Mouse (Mus musculus) embryonic facial prominence, embryonic 14.5 days (tissue): Measurements from ENCODE around the gene Kif5c. TPM values are rescaled to one million over a fixed set of nuclear protein-coding genes. Genes with fewer than 3 reads are reported as not detected.

ENCODE experiments used
- ATAC-seq: fragments of 200-750 bp; cut with Nextera tagmentation; 2 replicates; pipeline ENCODE4 v1.8.0; 2017; ENCODE audit warnings: low read depth, moderate number of reproducible peaks, moderate TSS enrichment
- DNase-seq: peaks from one replicate; pipeline ENCODE4 v3.0.0-alpha.2; 2015; ENCODE audit warnings: low spot score
- H3K27ac ChIP-seq: fragments of 300-500 bp; sonication (generic); replicated peaks from 2 replicates; pipeline ENCODE4 v1.5.1; 2014; ENCODE audit warnings: low read depth, mild to moderate bottlenecking, low read length, moderate library complexity
- H3K27me3 ChIP-seq: fragments of 300-500 bp; sonication (generic); replicated peaks from 2 replicates; pipeline ENCODE4 v1.6.1; 2014; ENCODE audit warnings: low read length; ENCODE audit not compliant: control insufficient read depth, insufficient read depth
- H3K36me3 ChIP-seq: fragments of 300-500 bp; sonication (generic); 2 replicates; pipeline ENCODE4 v1.6.1; 2014; ENCODE audit warnings: low read length, mixed read lengths; ENCODE audit not compliant: control insufficient read depth, insufficient read depth
- H3K4me1 ChIP-seq: fragments of 300-500 bp; sonication (generic); 2 replicates; pipeline ENCODE4 v1.6.1; 2014; ENCODE audit warnings: antibody characterized with exemption, low read length; ENCODE audit not compliant: control insufficient read depth, insufficient read depth
- H3K4me2 ChIP-seq: fragments of 300-500 bp; sonication (generic); 2 replicates; pipeline ENCODE4 v1.6.1; 2014; ENCODE audit warnings: low read depth, mild to moderate bottlenecking, low read length, moderate library complexity, mixed read lengths
- H3K4me3 ChIP-seq: fragments of 300-500 bp; sonication (generic); 2 replicates; pipeline ENCODE4 v1.5.1; 2014; ENCODE audit warnings: low read depth, mild to moderate bottlenecking, low read length
- H3K9ac ChIP-seq: fragments of 300-500 bp; sonication (generic); 2 replicates; pipeline ENCODE4 v1.6.1; 2014; ENCODE audit warnings: low read depth, mild to moderate bottlenecking, low read length, moderate library complexity, mixed read lengths
- H3K9me3 ChIP-seq: fragments of 300-500 bp; sonication (generic); 2 replicates; pipeline ENCODE4 v1.6.1; 2016; ENCODE audit warnings: low read length; ENCODE audit not compliant: control insufficient read depth
- WGBS: fragments of 180-500 bp; shearing (Covaris S2); extraction: QIAGEN DNeasy Blood & Tissue Kit; methylation state at CpG from one replicate; pipeline ENCODE4 v1.1.7; 2014; 5-methylcytosine and 5-hydroxymethylcytosine counted together
- polyA plus RNA-seq: library from polyadenylated mRNA; unstranded; fragments of >200 nt; fragmentation: Nextera tagmentation; extraction: Ambion mirVana; gene quantifications from 2 replicates; pipeline ENCODE4 v1.2.1, GENCODE M21; 2014

Kif5c gene
- polyA plus RNA-seq, 1 experiment from 2014 or later: 12.1 TPM

- H3K9me3 ChIP-seq: no peaks in the 10 kb centered on the region
- ATAC-seq (no peak), DNase-seq (no peak)
- H3K4me3 ChIP-seq: no peak overlapping the region
- peaks cover 28% of the 10 kb centered on the region for H3K4me1 ChIP-seq
- no peaks in the 10 kb centered on the region for H3K27me3 ChIP-seq
- WGBS: 84% methylated on average over 13 of the region's 13 CpGs
- H3K27ac ChIP-seq: no peak overlapping the region
- H3K36me3 ChIP-seq: no peaks in the 10 kb centered on the region; the same call in 1 of the 2 replicates
- H3K4me2 ChIP-seq: no peak overlapping the region
- no peak overlapping the region for H3K9ac ChIP-seq
Observed at GRCm38 (mm10) chr2:49722983-49723382, 103.9 kb downstream of the Kif5c start.

GRCm38 (mm10) chr2:49726672-49727071, 107.6 kb downstream of the Kif5c start:
- H3K4me1 ChIP-seq: peaks cover 8% of the 10 kb centered on the region; the same call in 1 of the 2 replicates
- DNase-seq (no peak), ATAC-seq (peak; percentile 20)
- no peak overlapping the region for H3K4me2 ChIP-seq
- no peaks in the 10 kb centered on the region; the same call in 1 of the 2 replicates for H3K36me3 ChIP-seq
- no peak overlapping the region for H3K4me3 ChIP-seq
- no peak overlapping the region for H3K9ac ChIP-seq
- H3K27ac ChIP-seq: 0 out of 2 replicates have a peak overlapping the region, but pooled peaks have one; percentile 23
- H3K27me3 ChIP-seq: no peaks in the 10 kb centered on the region
- 69% methylated on average over 11 of the region's 11 CpGs for WGBS
- H3K9me3 ChIP-seq: no peaks in the 10 kb centered on the region

- DNase-seq: peak; percentile 93
- H3K4me3 ChIP-seq: no peak overlapping the region
- peak; percentile 88 for ATAC-seq
- no peaks in the 10 kb centered on the region; the same call in 1 of the 2 replicates for H3K36me3 ChIP-seq
- 8% methylated on average over 7 of the region's 7 CpGs for WGBS
- no peak overlapping the region for H3K27ac ChIP-seq
- peaks cover 3% of the 10 kb centered on the region; the same call in 1 of the 2 replicates for H3K4me1 ChIP-seq
- no peak overlapping the region for H3K4me2 ChIP-seq
- H3K9me3 ChIP-seq: no peaks in the 10 kb centered on the region
- H3K9ac ChIP-seq: no peak overlapping the region
- no peaks in the 10 kb centered on the region for H3K27me3 ChIP-seq
Observed at GRCm38 (mm10) chr2:49727199-49727598, 108.1 kb downstream of the Kif5c start.

GRCm38 (mm10) chr2:49727686-49728085, 108.6 kb downstream of the Kif5c start:
- no peak overlapping the region for H3K4me3 ChIP-seq
- H3K27me3 ChIP-seq: no peaks in the 10 kb centered on the region
- no peaks in the 10 kb centered on the region for H3K9me3 ChIP-seq
- no peaks in the 10 kb centered on the region; the same call in 1 of the 2 replicates for H3K36me3 ChIP-seq
- DNase-seq (no peak), ATAC-seq (no peak)
- peaks cover under 1% of the 10 kb centered on the region; the same call in 1 of the 2 replicates for H3K4me1 ChIP-seq
- no peak overlapping the region for H3K9ac ChIP-seq
- no peak overlapping the region for H3K27ac ChIP-seq
- WGBS: 65% methylated on average over 4 of the region's 4 CpGs
- H3K4me2 ChIP-seq: no peak overlapping the region

GRCm38 (mm10) chr2:49728896-49729610, 110.0 kb downstream of the Kif5c start:
- Histone ChIP-seq H3K4me2 (no peak overlapping the region), H3K27ac (no peak overlapping the region), H3K4me3 (no peak overlapping the region), H3K9ac (no peak overlapping the region), H3K27me3 (no peaks in the 10 kb centered on the region), H3K36me3 (no peaks in the 10 kb centered on the region), H3K4me1 (peaks cover 3% of the 10 kb centered on the region; the same call in 1 of the 2 replicates), H3K9me3 (no peaks in the 10 kb centered on the region)
- DNase-seq: no peak
- no peak for ATAC-seq
- 76% methylated on average over 10 of the region's 10 CpGs for WGBS

- Histone ChIP-seq H3K9me3 (no peaks in the 10 kb centered on the region), H3K4me2 (no peak overlapping the region), H3K36me3 (no peaks in the 10 kb centered on the region), H3K27ac (no peak overlapping the region), H3K27me3 (no peaks in the 10 kb centered on the region), H3K9ac (no peak overlapping the region), H3K4me1 (peaks cover 3% of the 10 kb centered on the region; the same call in 1 of the 2 replicates), H3K4me3 (no peak overlapping the region)
- no peak for ATAC-seq
- 72% methylated on average over 2 of the region's 2 CpGs for WGBS
- no peak for DNase-seq
Observed at GRCm38 (mm10) chr2:49729611-49729969, 110.5 kb downstream of the Kif5c start.

- DNase-seq (no peak), ATAC-seq (no peak)
- Histone ChIP-seq H3K4me1 (peaks cover 3% of the 10 kb centered on the region; the same call in 1 of the 2 replicates), H3K4me2 (no peak overlapping the region), H3K9ac (no peak overlapping the region), H3K36me3 (no peaks in the 10 kb centered on the region), H3K4me3 (no peak overlapping the region), H3K9me3 (no peaks in the 10 kb centered on the region), H3K27me3 (no peaks in the 10 kb centered on the region), H3K27ac (no peak overlapping the region)
- 48% methylated on average over 5 of the region's 5 CpGs for WGBS
Observed at GRCm38 (mm10) chr2:49730183-49730582, 111.1 kb downstream of the Kif5c start.

- H3K4me1 ChIP-seq: peaks cover 3% of the 10 kb centered on the region; the same call in 1 of the 2 replicates
- 26% methylated on average over 11 of the region's 11 CpGs for WGBS
- no peaks in the 10 kb centered on the region for H3K9me3 ChIP-seq
- DNase-seq (no peak), ATAC-seq (peak; percentile 10)
- H3K27me3 ChIP-seq: no peaks in the 10 kb centered on the region
- H3K36me3 ChIP-seq: no peaks in the 10 kb centered on the region
- H3K4me2 ChIP-seq: peak overlapping the region; percentile 48
- H3K9ac ChIP-seq: no peak overlapping the region
- H3K27ac ChIP-seq: no peak overlapping the region
- no peak overlapping the region for H3K4me3 ChIP-seq
Observed at GRCm38 (mm10) chr2:49732745-49733655, 113.9 kb downstream of the Kif5c start.
